Mouse (Mus musculus) heart, postnatal 0 days (tissue): ENCODE measurements at regions not wholly inside any gene's neighbourhood (a gene's known extent, or its start where the extent isn't known, plus 50 kb on each side); places are given as distances from the start of the nearest gene placed in this dataset.

Experiments
- CTCF ChIP-seq: IDR thresholded peaks from 2 replicates; pipeline ENCODE4 v1.5.1; 2016; ENCODE audit warnings: antibody characterized with exemption, control low read depth, low read depth
- EP300 ChIP-seq: IDR thresholded peaks from 2 replicates; pipeline ENCODE4 v1.6.1; 2016; ENCODE audit warnings: antibody characterized with exemption, low read depth

DNA sequence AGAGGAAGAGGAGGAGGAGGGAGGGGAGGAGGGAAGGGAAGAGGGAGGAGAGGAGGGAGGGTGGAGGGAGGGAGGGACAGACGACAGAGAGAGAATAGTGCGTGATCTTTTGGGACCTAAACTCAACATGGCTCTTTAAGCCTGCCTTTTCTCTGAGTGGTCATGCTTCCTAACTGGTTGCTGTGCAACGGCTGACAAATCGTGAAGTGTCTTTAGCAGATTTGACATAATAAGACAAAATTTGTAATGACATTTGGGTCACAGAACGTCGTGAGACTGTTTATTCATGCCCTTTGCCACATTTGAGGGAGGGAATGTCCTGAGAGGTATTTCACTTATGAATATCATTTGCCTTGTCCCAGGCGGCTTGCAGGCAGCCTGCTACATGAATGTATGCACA lies 96.1 kb downstream of the Rpap3 start:
- TF ChIP-seq CTCF = no peak
- TF ChIP-seq EP300 = no peak
